Mouse (Mus musculus) embryonic facial prominence, embryonic 10.5 days (tissue): ENCODE results near the gene Dusp16. TPM values are rescaled to one million over a fixed set of nuclear protein-coding genes. Genes with fewer than 3 reads are reported as not detected.

Experiments
- DNase-seq: peaks from one replicate; pipeline ENCODE4 v3.0.0-alpha.2; 2017; ENCODE audit warnings: low spot score
- H3K27ac ChIP-seq: fragments of 300-500 bp; sonication (generic); replicated peaks from 2 replicates; pipeline ENCODE4 v1.5.1; 2016; ENCODE audit warnings: mild to moderate bottlenecking
- H3K27me3 ChIP-seq: fragments of 300-500 bp; sonication (generic); replicated peaks from 2 replicates; pipeline ENCODE4 v1.6.1; 2016; ENCODE audit warnings: low read depth, mild to moderate bottlenecking; ENCODE audit not compliant: poor library complexity, severe bottlenecking
- H3K36me3 ChIP-seq: fragments of 300-500 bp; sonication (generic); replicated peaks from 2 replicates; pipeline ENCODE4 v1.6.1; 2016; ENCODE audit warnings: mild to moderate bottlenecking, moderate library complexity
- H3K4me1 ChIP-seq: fragments of 300-500 bp; sonication (generic); 2 replicates; pipeline ENCODE4 v1.6.1; 2016
- H3K4me3 ChIP-seq: fragments of 300-500 bp; sonication (generic); 2 replicates; pipeline ENCODE4 v1.5.1; 2016; ENCODE audit warnings: mild to moderate bottlenecking, moderate library complexity
- H3K9me3 ChIP-seq: fragments of 300-500 bp; sonication (generic); 2 replicates; pipeline ENCODE4 v1.6.1; 2016; ENCODE audit warnings: mild to moderate bottlenecking
- WGBS: fragments of 180-500 bp; shearing (Covaris S2); methylation state at CpG from one replicate; pipeline ENCODE4 v1.1.7; 2016; 5-methylcytosine and 5-hydroxymethylcytosine counted together
- polyA plus RNA-seq: library from polyadenylated mRNA; unstranded; fragments of >200 nt; fragmentation: Nextera tagmentation; extraction: Ambion mirVana; gene quantifications from 2 replicates; pipeline ENCODE4 v1.2.1, GENCODE M21; 2016

Dusp16 gene
- polyA plus RNA-seq, 1 experiment from 2014 or later, result 11.9 TPM

GRCm38 (mm10) chr6:134721729-134722269, 70.6 kb downstream of the Dusp16 start:
- no peaks in the 10 kb centered on the region for H3K9me3 ChIP-seq
- 95% methylated on average over 6 of the region's 6 CpGs for WGBS
- DNase-seq, result no peak
- H3K4me3 ChIP-seq, result no peak overlapping the region
- H3K27me3 ChIP-seq, result no peaks in the 10 kb centered on the region
- H3K36me3 ChIP-seq, result peaks cover 87% of the 10 kb centered on the region
- no peak overlapping the region for H3K27ac ChIP-seq
- H3K4me1 ChIP-seq, result no peaks in the 10 kb centered on the region

- Histone ChIP-seq H3K4me3 (no peak overlapping the region), H3K27ac (no peak overlapping the region), H3K36me3 (peaks cover 93% of the 10 kb centered on the region), H3K27me3 (no peaks in the 10 kb centered on the region), H3K9me3 (no peaks in the 10 kb centered on the region), H3K4me1 (no peaks in the 10 kb centered on the region)
- 85% methylated on average over 5 of the region's 5 CpGs for WGBS
- no peak for DNase-seq
Measured at GRCm38 (mm10) chr6:134720150-134720549, 72.3 kb downstream of the Dusp16 start.

GRCm38 (mm10) chr6:134719156-134719555, 73.3 kb downstream of the Dusp16 start:
- Histone ChIP-seq H3K4me1 (no peaks in the 10 kb centered on the region), H3K27me3 (no peaks in the 10 kb centered on the region), H3K4me3 (no peak overlapping the region), H3K36me3 (peaks cover 87% of the 10 kb centered on the region), H3K9me3 (no peaks in the 10 kb centered on the region), H3K27ac (no peak overlapping the region)
- 89% methylated on average over 5 of the region's 5 CpGs for WGBS
- no peak for DNase-seq

- DNase-seq, result no peak
- no peaks in the 10 kb centered on the region for H3K9me3 ChIP-seq
- H3K27ac ChIP-seq, result no peak overlapping the region
- no peaks in the 10 kb centered on the region for H3K4me1 ChIP-seq
- peaks cover 82% of the 10 kb centered on the region for H3K36me3 ChIP-seq
- 92% methylated on average over 11 of the region's 11 CpGs for whole genome bisulfite sequencing
- no peaks in the 10 kb centered on the region for H3K27me3 ChIP-seq
- no peak overlapping the region for H3K4me3 ChIP-seq
Measured at GRCm38 (mm10) chr6:134718668-134719065, 73.8 kb downstream of the Dusp16 start.

DNA sequence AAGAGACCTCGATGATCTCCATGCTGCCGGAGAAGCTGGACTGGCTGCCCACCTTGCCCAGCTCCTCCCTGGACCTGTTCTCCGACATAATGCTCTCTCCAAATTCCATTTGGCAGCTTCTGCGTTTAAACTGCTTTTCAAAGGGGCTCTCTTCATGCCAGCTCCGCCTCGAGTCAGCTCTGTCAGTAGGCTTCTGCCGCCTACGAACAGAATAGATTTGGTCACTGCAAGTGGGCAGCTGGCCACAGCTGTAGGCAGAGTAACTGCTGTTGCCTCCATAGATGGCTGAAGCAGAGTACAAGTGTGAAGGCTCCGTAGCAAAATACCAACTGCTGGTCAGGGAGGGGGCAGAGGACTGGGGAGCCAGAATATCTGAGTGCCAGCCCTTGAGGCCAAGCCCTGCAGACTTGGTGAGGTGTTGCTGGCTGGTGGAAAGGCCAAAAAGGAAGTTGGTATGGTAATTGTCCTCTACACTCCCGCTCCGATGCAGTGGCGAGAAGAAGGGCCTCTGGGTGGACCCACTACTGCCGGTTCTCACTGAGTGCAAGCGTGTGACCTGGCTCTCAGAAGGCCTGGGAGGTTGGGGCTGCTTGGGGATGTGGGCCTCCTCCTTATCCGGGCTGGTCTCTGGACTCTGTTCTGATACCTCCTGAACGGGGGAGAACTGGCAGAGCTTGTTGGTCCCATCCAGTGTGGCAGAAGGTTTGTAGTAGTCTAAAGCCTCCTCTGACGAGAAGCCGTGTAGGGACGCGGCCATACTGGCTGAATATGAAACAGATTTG, 74.3 kb downstream of the Dusp16 start:
- WGBS, result 94% methylated on average over 20 of the region's 20 CpGs
- Histone ChIP-seq H3K4me1 (no peaks in the 10 kb centered on the region), H3K9me3 (no peaks in the 10 kb centered on the region), H3K27me3 (no peaks in the 10 kb centered on the region), H3K36me3 (peaks cover 76% of the 10 kb centered on the region), H3K27ac (no peak overlapping the region), H3K4me3 (no peak overlapping the region)
- DNase-seq, result no peak

DNA sequence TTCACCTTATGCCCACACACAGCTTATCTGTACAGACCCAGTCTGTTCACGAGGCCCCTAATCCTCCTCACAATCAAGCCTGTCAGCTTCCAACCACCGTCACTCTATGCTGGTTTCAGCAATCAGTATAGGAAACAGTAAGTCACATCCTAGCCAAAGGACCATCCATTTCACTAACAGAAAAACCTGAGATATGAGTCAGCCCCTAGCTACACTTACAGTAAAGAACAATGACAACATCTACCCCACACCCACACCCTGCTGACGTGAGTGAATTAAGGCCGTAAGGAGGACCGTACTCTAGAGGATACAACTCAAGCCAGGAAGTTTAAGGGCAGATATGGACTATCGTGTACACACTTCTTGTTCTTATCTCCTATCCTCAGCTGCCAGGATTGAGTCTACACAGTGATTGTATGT, 76.2 kb downstream of the Dusp16 start:
- peaks cover 72% of the 10 kb centered on the region for H3K36me3 ChIP-seq
- no peak overlapping the region for H3K4me3 ChIP-seq
- no peaks in the 10 kb centered on the region for H3K4me1 ChIP-seq
- no peak overlapping the region for H3K27ac ChIP-seq
- no peaks in the 10 kb centered on the region for H3K27me3 ChIP-seq
- no peaks in the 10 kb centered on the region for H3K9me3 ChIP-seq
- no peak for DNase-seq
- 88% methylated on average over 6 of the region's 6 CpGs for WGBS

DNA sequence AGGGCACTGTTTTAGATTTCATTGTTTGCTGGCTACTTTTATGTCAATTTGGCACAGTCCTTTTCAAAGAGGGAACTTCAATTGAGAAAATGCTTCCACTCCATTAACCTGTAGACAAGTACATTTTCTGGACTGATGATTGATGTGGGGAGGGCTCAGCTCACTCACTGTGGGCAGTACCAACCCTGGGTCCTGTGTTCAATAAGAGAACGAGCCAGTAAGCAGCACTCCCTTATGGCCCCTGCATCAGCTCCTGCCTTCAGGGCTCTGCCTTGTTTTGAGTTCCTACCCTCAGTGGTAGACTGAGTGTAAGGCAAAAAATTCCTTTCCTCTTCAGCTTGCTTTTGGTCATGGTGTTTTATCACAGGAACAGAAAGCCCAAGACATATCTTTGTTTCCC, 78.5 kb downstream of the Dusp16 start:
- Histone ChIP-seq H3K27ac (no peak overlapping the region), H3K9me3 (no peaks in the 10 kb centered on the region), H3K36me3 (peaks cover 59% of the 10 kb centered on the region), H3K4me3 (no peak overlapping the region), H3K27me3 (no peaks in the 10 kb centered on the region), H3K4me1 (no peaks in the 10 kb centered on the region)
- DNase-seq, result no peak
- WGBS, result 64% methylated on average over 1 of the region's 1 CpGs

DNA sequence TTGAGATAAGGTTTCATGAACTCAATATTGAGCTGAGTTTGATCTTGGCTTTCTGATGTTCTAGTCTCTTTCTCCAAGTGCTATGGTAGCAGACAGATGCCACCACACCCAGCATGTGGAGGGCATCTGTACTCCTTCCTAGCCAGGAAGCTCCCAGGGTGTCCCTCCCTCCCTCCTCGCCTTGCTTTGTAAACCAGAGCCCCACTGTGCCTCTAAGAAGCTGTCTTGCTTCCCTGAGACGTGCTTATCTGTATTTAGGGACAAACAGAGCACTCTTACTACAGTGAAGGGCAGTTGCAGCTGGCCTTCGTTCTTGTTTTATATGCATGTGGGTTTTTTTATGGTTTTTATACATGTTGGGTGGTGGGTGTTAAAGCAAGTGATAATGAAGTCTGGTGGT, 79.1 kb downstream of the Dusp16 start:
- Histone ChIP-seq H3K27me3 (no peaks in the 10 kb centered on the region), H3K4me1 (no peaks in the 10 kb centered on the region), H3K4me3 (no peak overlapping the region), H3K27ac (no peak overlapping the region), H3K36me3 (peaks cover 53% of the 10 kb centered on the region), H3K9me3 (no peaks in the 10 kb centered on the region)
- DNase-seq, result no peak
- 42% methylated on average over 3 of the region's 3 CpGs for WGBS

- H3K4me1 ChIP-seq, result no peaks in the 10 kb centered on the region
- H3K9me3 ChIP-seq, result no peaks in the 10 kb centered on the region
- DNase-seq, result no peak
Measured at GRCm38 (mm10) chr6:134710020-134710419, 82.4 kb downstream of the Dusp16 start.

GRCm38 (mm10) chr6:134706467-134706866, 86.0 kb downstream of the Dusp16 start:
- Histone ChIP-seq H3K36me3 (peaks cover 10% of the 10 kb centered on the region; the same call in 1 of the 2 replicates), H3K27ac (no peak overlapping the region), H3K27me3 (no peaks in the 10 kb centered on the region), H3K4me1 (no peaks in the 10 kb centered on the region), H3K4me3 (no peak overlapping the region), H3K9me3 (no peaks in the 10 kb centered on the region)
- 83% methylated on average over 4 of the region's 4 CpGs for WGBS
- no peak for DNase-seq

More at GRCm38 (mm10) chr6:134710020-134710419, 82.4 kb downstream of the Dusp16 start:
- no peak overlapping the region for H3K27ac ChIP-seq
- H3K36me3 ChIP-seq, result peaks cover 24% of the 10 kb centered on the region; the same call in 1 of the 2 replicates
- WGBS, result 90% methylated on average over 15 of the region's 15 CpGs
- no peak overlapping the region for H3K4me3 ChIP-seq
- H3K27me3 ChIP-seq, result no peaks in the 10 kb centered on the region

DNA sequence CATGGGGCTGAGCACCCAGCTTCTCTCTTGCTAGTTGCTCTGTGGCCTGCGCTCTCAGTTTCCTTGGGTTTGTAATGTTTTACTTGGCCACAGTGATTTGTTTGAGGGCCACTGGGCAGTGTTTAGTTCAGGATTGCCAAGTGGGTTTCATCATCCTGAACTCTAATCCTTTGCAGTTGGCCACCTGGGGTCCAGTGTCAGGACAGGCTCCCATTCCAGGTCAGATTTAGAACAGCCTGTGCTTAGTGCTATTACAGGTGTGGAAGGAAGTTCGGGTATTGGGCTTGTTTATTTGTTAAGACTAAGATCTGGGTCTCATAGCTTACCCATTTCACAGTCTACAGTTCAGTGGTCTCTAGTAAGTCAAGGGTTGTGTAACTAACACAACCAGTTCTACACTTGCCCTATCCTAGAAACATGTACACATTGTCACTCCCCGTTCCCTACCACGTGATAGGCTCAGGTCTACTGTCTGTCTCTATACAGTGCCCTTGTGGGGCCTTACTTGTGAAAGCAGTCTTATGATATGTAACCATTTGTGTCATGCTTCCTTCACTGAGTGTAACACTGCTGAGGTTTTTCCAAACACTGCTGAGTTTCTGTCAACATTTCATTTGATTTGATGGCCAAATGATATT, 89.3 kb downstream of the Dusp16 start:
- Histone ChIP-seq H3K9me3 (no peaks in the 10 kb centered on the region), H3K4me1 (peaks cover 7% of the 10 kb centered on the region), H3K27me3 (no peaks in the 10 kb centered on the region), H3K27ac (no peak overlapping the region), H3K4me3 (no peak overlapping the region), H3K36me3 (no peaks in the 10 kb centered on the region; the same call in 1 of the 2 replicates)
- 90% methylated on average over 4 of the region's 4 CpGs for WGBS
- DNase-seq, result no peak

- Histone ChIP-seq H3K27me3 (no peaks in the 10 kb centered on the region), H3K4me1 (peaks cover 7% of the 10 kb centered on the region), H3K27ac (no peak overlapping the region), H3K4me3 (no peak overlapping the region), H3K9me3 (no peaks in the 10 kb centered on the region), H3K36me3 (no peaks in the 10 kb centered on the region)
- DNase-seq, result no peak
- 96% methylated on average over 7 of the region's 7 CpGs for WGBS
Measured at GRCm38 (mm10) chr6:134702184-134702583, 90.2 kb downstream of the Dusp16 start.

- no peak for DNase-seq
- Histone ChIP-seq H3K36me3 (no peaks in the 10 kb centered on the region), H3K4me1 (peaks cover 7% of the 10 kb centered on the region), H3K27me3 (no peaks in the 10 kb centered on the region), H3K27ac (no peak overlapping the region), H3K9me3 (no peaks in the 10 kb centered on the region), H3K4me3 (no peak overlapping the region)
- 85% methylated on average over 6 of the region's 6 CpGs for WGBS
Measured at GRCm38 (mm10) chr6:134701211-134701602, 91.2 kb downstream of the Dusp16 start.
